Mouse (Mus musculus) kidney, postnatal 0 days (tissue): Measurements from ENCODE around the gene 1700109H08Rik. TPM values are rescaled to one million over a fixed set of nuclear protein-coding genes. Genes with fewer than 3 reads are reported as not detected.
A peak's percentile ranks its signal among the peaks of the same experiment; 100 is the strongest.

Experiments used
- ATAC-seq: fragments of 200-750 bp; cut with Nextera tagmentation; replicated peaks from 2 replicates; pipeline ENCODE4 v1.8.0; 2017; ENCODE audit warnings: low read depth, moderate number of reproducible peaks, moderate TSS enrichment, moderate library complexity; ENCODE audit not compliant: low FRiP score
- DNase-seq: peaks from one replicate; pipeline ENCODE4 v3.0.0-alpha.2; 2016; ENCODE audit warnings: low spot score
- H3K27ac ChIP-seq: fragments of 300-500 bp; sonication (generic); 2 replicates; pipeline ENCODE4 v1.5.1; 2014; ENCODE audit warnings: mild to moderate bottlenecking
- H3K27me3 ChIP-seq: fragments of 300-500 bp; sonication (generic); 2 replicates; pipeline ENCODE4 v1.6.1; 2014; ENCODE audit warnings: low read length, mixed read lengths; ENCODE audit not compliant: insufficient read depth
- H3K36me3 ChIP-seq: fragments of 300-500 bp; sonication (generic); 2 replicates; pipeline ENCODE4 v1.6.1; 2014; ENCODE audit warnings: low read length, mixed read lengths; ENCODE audit not compliant: insufficient read depth
- H3K4me1 ChIP-seq: fragments of 300-500 bp; sonication (generic); replicated peaks from 2 replicates; pipeline ENCODE4 v1.6.1; 2014; ENCODE audit warnings: antibody characterized with exemption, low read length, mixed read lengths; ENCODE audit not compliant: insufficient read depth
- H3K4me2 ChIP-seq: fragments of 300-500 bp; sonication (generic); 2 replicates; pipeline ENCODE4 v1.6.1; 2014; ENCODE audit warnings: mild to moderate bottlenecking, low read length, moderate library complexity, mixed read lengths
- H3K4me3 ChIP-seq: fragments of 300-500 bp; sonication (generic); replicated peaks from 2 replicates; pipeline ENCODE4 v1.5.1; 2014; ENCODE audit warnings: low read depth, low read length
- H3K9ac ChIP-seq: fragments of 300-500 bp; sonication (generic); 2 replicates; pipeline ENCODE4 v1.6.1; 2014; ENCODE audit warnings: low read depth, low read length
- H3K9me3 ChIP-seq: fragments of 300-500 bp; sonication (generic); replicated peaks from 2 replicates; pipeline ENCODE4 v1.6.1; 2016; ENCODE audit warnings: low read length, inconsistent platforms, mixed read lengths
- CTCF ChIP-seq: IDR thresholded peaks from 2 replicates; pipeline ENCODE4 v1.5.1; 2016; ENCODE audit warnings: antibody characterized with exemption, low read depth, mild to moderate bottlenecking, moderate library complexity
- WGBS: fragments of 180-500 bp; shearing (Covaris S2); extraction: QIAGEN DNeasy Blood & Tissue Kit; methylation state at CpG from one replicate; pipeline ENCODE4 v1.1.7; 2014; 5-methylcytosine and 5-hydroxymethylcytosine counted together
- polyA plus RNA-seq: library from polyadenylated mRNA; unstranded; fragments of >200 nt; fragmentation: Nextera tagmentation; extraction: Ambion mirVana; gene quantifications from 2 replicates; pipeline ENCODE4 v1.2.1, GENCODE M21; 2015

The 1700109H08Rik gene
- polyA plus RNA-seq, 1 experiment from 2014 or later = 0.62 TPM

DNA sequence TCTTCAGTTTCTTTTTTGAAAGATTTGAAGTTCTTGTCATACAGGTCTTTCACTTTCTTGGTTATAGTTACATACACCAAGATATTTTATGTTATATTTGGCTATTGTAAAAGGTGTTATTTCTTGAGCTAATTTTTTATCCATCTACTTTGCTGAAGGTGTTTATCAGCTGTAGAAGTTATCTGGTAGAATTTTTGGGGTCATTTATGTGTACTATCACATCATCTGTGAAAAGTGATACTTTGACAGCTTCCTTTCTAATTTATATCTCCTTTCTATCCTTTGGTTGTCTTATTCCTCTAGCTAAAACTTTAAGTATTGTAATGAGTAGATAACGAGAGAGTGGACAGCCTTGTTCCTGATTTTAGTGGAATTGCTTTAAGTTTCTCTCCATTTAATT is 19.9 kb upstream of the 1700109H08Rik start:
- H3K4me2 ChIP-seq = no peak overlapping the region
- H3K4me3 ChIP-seq = no peak overlapping the region
- no peaks in the 10 kb centered on the region for H3K27me3 ChIP-seq
- H3K9me3 ChIP-seq = no peaks in the 10 kb centered on the region
- H3K27ac ChIP-seq = no peak overlapping the region
- peaks cover 13% of the 10 kb centered on the region; the same call in 1 of the 2 replicates for H3K36me3 ChIP-seq
- no peak for TF ChIP-seq CTCF
- H3K9ac ChIP-seq = no peak overlapping the region
- no peaks in the 10 kb centered on the region for H3K4me1 ChIP-seq
- ATAC-seq (no peak), DNase-seq (no peak)
- 93% methylated on average over 1 of the region's 1 CpGs for WGBS

DNA sequence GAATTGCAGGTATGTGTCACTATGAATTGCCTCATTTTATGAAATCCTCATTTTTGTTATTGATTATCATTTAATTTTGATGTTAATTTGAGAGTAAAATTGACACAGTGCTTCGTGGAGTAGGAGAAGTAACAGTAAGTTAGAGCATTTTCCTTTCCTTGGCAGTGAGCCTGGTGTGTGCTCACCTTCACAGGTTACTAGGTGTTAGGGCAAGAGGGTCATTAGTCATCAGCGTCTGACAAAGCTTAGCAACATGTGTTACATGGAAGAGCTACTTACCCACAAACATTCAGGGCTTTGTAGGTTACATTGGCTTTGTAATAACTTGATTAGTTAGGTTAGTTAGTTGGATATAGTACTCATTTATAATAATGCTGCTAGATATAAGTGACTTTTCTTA is 17.2 kb upstream of the 1700109H08Rik start:
- Histone ChIP-seq H3K9me3 (no peaks in the 10 kb centered on the region), H3K27ac (no peak overlapping the region), H3K4me1 (no peaks in the 10 kb centered on the region), H3K27me3 (no peaks in the 10 kb centered on the region), H3K4me2 (no peak overlapping the region), H3K9ac (no peak overlapping the region), H3K36me3 (peaks cover 23% of the 10 kb centered on the region; the same call in 1 of the 2 replicates), H3K4me3 (no peak overlapping the region)
- ATAC-seq (no peak), DNase-seq (no peak)
- TF ChIP-seq CTCF = no peak
- 72% methylated on average over 2 of the region's 2 CpGs for WGBS

GRCm38 (mm10) chr5:3574825-3575224 is 3.5 kb downstream of the 1700109H08Rik start:
- no peak overlapping the region for H3K4me2 ChIP-seq
- DNase-seq (no peak), ATAC-seq (no peak)
- no peak for TF ChIP-seq CTCF
- no peaks in the 10 kb centered on the region for H3K27me3 ChIP-seq
- 96% methylated on average over 2 of the region's 2 CpGs for WGBS
- peaks cover 53% of the 10 kb centered on the region for H3K36me3 ChIP-seq
- H3K27ac ChIP-seq = no peak overlapping the region
- H3K4me3 ChIP-seq = no peak overlapping the region
- H3K9ac ChIP-seq = no peak overlapping the region
- no peaks in the 10 kb centered on the region for H3K4me1 ChIP-seq
- H3K9me3 ChIP-seq = peaks cover 5% of the 10 kb centered on the region; the same call in 1 of the 2 replicates

GRCm38 (mm10) chr5:3577939-3578338 is 6.6 kb downstream of the 1700109H08Rik start:
- Histone ChIP-seq H3K4me1 (no peaks in the 10 kb centered on the region), H3K4me3 (no peak overlapping the region), H3K9me3 (peaks cover 5% of the 10 kb centered on the region; the same call in 1 of the 2 replicates), H3K36me3 (peaks cover 70% of the 10 kb centered on the region), H3K4me2 (no peak overlapping the region), H3K27me3 (no peaks in the 10 kb centered on the region), H3K27ac (no peak overlapping the region), H3K9ac (no peak overlapping the region)
- no peak for TF ChIP-seq CTCF
- DNase-seq (no peak), ATAC-seq (no peak)
- 95% methylated on average over 2 of the region's 2 CpGs for WGBS

DNA sequence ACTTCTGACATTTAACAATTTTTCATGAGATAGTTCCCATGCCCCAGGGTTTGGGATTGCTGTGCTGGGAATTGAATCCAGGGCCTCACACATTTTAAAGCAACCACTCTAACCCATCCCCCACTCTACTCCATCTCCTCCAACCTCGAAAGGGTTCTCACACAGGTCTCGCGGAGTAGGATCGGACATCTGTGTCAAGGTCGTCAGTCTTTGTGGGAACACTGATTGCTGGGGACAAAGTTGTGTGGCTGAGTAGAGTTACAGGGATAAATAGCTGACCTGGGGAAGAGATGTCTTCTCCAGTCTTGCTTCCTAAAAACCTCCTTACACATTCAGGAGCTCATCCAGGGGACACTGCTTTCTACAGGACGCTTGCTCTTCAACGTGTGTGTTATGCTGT is 7.7 kb downstream of the 1700109H08Rik start:
- H3K36me3 ChIP-seq = peaks cover 75% of the 10 kb centered on the region
- 94% methylated on average over 7 of the region's 7 CpGs for WGBS
- peaks cover 5% of the 10 kb centered on the region; the same call in 1 of the 2 replicates for H3K9me3 ChIP-seq
- no peaks in the 10 kb centered on the region for H3K4me1 ChIP-seq
- DNase-seq (no peak), ATAC-seq (no peak)
- no peak overlapping the region for H3K27ac ChIP-seq
- no peaks in the 10 kb centered on the region for H3K27me3 ChIP-seq
- no peak for TF ChIP-seq CTCF
- no peak overlapping the region for H3K9ac ChIP-seq
- H3K4me3 ChIP-seq = no peak overlapping the region
- no peak overlapping the region for H3K4me2 ChIP-seq

DNA sequence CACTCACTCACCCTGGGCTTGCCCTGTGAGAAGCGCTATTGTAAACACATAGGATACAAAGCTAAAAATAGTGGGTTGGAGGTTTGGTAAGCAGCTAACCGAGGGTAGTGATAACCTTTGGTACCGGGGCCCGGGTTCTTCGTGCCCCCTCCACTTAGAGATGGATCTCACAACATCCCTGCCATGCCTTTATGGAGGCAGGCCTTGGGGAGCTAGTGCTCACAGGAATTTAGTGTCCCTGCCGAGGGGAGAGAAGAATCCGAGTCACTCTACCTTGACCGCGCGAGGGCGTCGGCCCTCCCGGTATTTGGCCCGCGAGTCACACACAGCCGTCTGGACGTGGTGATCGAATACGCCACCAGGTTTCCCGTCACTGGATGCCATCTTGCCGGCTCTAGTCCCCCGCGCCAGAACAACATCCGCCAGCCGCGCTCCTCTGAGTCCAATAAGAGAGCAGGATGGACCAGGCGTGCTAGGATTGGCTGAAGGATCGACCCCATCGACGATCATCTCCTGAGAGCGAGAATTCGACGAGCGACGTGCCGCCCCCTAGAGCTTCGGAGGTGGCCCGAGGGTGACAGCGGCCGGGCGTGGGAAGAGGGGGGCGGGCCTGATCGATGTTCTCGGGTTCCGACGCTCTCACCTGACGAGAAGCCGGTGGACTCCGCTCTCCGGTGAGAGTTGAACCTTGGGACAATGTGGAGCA is 24.5 kb downstream of the 1700109H08Rik start, which contains the start of gene Pex1:
TSS of gene Pex1 (plus strand) at position 374 of the 706 bp plus-strand sequence.
- ATAC-seq (peak; percentile 99), DNase-seq (peak; percentile 98)
- Histone ChIP-seq H3K4me3 (peak within 1 kb of the TSS; percentile 81), H3K9ac (peak within 1 kb of the TSS; percentile 69), H3K4me1 (no peaks in the 10 kb centered on the region), H3K27me3 (no peaks in the 10 kb centered on the region), H3K4me2 (peak within 1 kb of the TSS; percentile 91), H3K27ac (peak within 1 kb of the TSS; percentile 81), H3K9me3 (no peaks in the 10 kb centered on the region), H3K36me3 (0 out of 2 replicates have a peak, but pooled peaks cover 2% of the 10 kb centered on the region)
- under 1% methylated on average over 48 of the region's 50 CpGs for WGBS
- TF ChIP-seq CTCF = peak; percentile 51; the same call in 1 of the 2 replicates

GRCm38 (mm10) chr5:3596399-3596766 is 25.0 kb downstream of the 1700109H08Rik start, which contains the start of gene Rbm48:
TSS of gene Rbm48 (minus strand) at chr5:3596585.
- peak; percentile 89 for ATAC-seq
- peak within 1 kb of the TSS; percentile 69 for H3K9ac ChIP-seq

More at GRCm38 (mm10) chr5:3596399-3596766, 25.0 kb downstream of the 1700109H08Rik start, which contains the start of gene Rbm48:
- DNase-seq = peak; percentile 81
- Histone ChIP-seq H3K4me2 (peak within 1 kb of the TSS; percentile 91), H3K36me3 (no peaks in the 10 kb centered on the region), H3K9me3 (no peaks in the 10 kb centered on the region), H3K4me1 (no peaks in the 10 kb centered on the region), H3K27me3 (no peaks in the 10 kb centered on the region), H3K4me3 (peak within 1 kb of the TSS; percentile 81), H3K27ac (peak within 1 kb of the TSS; percentile 81)
- WGBS = under 1% methylated on average over 31 of the region's 31 CpGs
- peak; percentile 66 for TF ChIP-seq CTCF
